Mouse (Mus musculus) midbrain, embryonic 12.5 days (tissue): Measurements from ENCODE around the gene Rb1. TPM values are rescaled to one million over a fixed set of nuclear protein-coding genes. Genes with fewer than 3 reads are reported as not detected.

Experiments
- ATAC-seq: fragments of 200-750 bp; cut with Nextera tagmentation; 2 replicates; pipeline ENCODE4 v1.8.0; 2017; ENCODE audit warnings: low read depth, moderate TSS enrichment, moderate library complexity; ENCODE audit not compliant: low FRiP score
- H3K27ac ChIP-seq: fragments of 300-500 bp; sonication (generic); replicated peaks from 2 replicates; pipeline ENCODE4 v1.5.1; 2016; ENCODE audit warnings: mild to moderate bottlenecking
- H3K27me3 ChIP-seq: fragments of 300-500 bp; sonication (generic); 2 replicates; pipeline ENCODE4 v1.6.1; 2016; ENCODE audit warnings: mild to moderate bottlenecking
- H3K36me3 ChIP-seq: fragments of 300-500 bp; sonication (generic); 2 replicates; pipeline ENCODE4 v1.6.1; 2016
- H3K4me1 ChIP-seq: fragments of 300-500 bp; sonication (generic); 2 replicates; pipeline ENCODE4 v1.6.1; 2016
- H3K4me2 ChIP-seq: fragments of 300-500 bp; sonication (generic); replicated peaks from 2 replicates; pipeline ENCODE4 v1.6.1; 2016; ENCODE audit warnings: mild to moderate bottlenecking, moderate library complexity
- H3K4me3 ChIP-seq: fragments of 300-500 bp; sonication (generic); 2 replicates; pipeline ENCODE4 v1.5.1; 2016; ENCODE audit warnings: mild to moderate bottlenecking
- H3K9ac ChIP-seq: fragments of 300-500 bp; sonication (generic); replicated peaks from 2 replicates; pipeline ENCODE4 v1.6.1; 2016; ENCODE audit warnings: mild to moderate bottlenecking, moderate library complexity
- H3K9me3 ChIP-seq: fragments of 300-500 bp; sonication (generic); 2 replicates; pipeline ENCODE4 v1.6.1; 2016; ENCODE audit warnings: mild to moderate bottlenecking
- WGBS: fragments of 180-500 bp; shearing (Covaris S2); methylation state at CpG from one replicate; pipeline ENCODE4 v1.1.7; 2016; 5-methylcytosine and 5-hydroxymethylcytosine counted together
- polyA plus RNA-seq: library from polyadenylated mRNA; unstranded; fragments of >200 nt; fragmentation: Nextera tagmentation; extraction: Ambion mirVana; gene quantifications from 2 replicates; pipeline ENCODE4 v1.2.1, GENCODE M21; 2016

Gene Rb1
- polyA plus RNA-seq, 1 experiment from 2014 or later: 34.0 TPM

GRCm38 (mm10) chr14:73181144-73181543 is 144.5 kb downstream of the Rb1 start:
- whole genome bisulfite sequencing: 80% methylated on average over 2 of the region's 2 CpGs
- Histone ChIP-seq H3K9ac (no peak overlapping the region), H3K4me2 (no peak overlapping the region), H3K36me3 (peaks cover 92% of the 10 kb centered on the region), H3K4me1 (no peaks in the 10 kb centered on the region), H3K27ac (no peak overlapping the region), H3K4me3 (no peak overlapping the region), H3K9me3 (no peaks in the 10 kb centered on the region), H3K27me3 (no peaks in the 10 kb centered on the region)
- ATAC-seq: no peak

DNA sequence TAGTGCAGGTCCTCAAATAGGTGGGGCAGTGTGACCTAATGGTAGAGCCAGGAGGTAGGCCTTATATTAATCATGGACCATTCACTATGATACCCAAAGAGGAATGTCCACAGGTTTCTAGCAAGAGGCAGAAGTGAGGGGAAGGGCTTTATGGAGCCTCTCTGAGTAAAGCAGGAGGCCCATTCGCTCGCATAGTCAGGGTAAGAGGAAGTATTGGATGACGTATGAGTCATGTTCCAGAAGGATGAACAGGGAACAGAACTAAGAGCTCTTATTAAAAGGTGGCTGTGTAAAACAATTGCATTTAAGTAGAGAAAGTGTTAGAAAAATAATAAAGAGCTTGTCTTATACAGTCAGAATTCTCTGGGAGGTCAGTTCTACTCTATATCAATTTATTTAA is 145.0 kb downstream of the Rb1 start:
- Histone ChIP-seq H3K27ac (no peak overlapping the region), H3K27me3 (no peaks in the 10 kb centered on the region), H3K9ac (no peak overlapping the region), H3K36me3 (peaks cover 92% of the 10 kb centered on the region), H3K4me3 (no peak overlapping the region), H3K4me2 (no peak overlapping the region), H3K9me3 (no peaks in the 10 kb centered on the region), H3K4me1 (no peaks in the 10 kb centered on the region)
- 87% methylated on average over 3 of the region's 3 CpGs for WGBS
- ATAC-seq: no peak

DNA sequence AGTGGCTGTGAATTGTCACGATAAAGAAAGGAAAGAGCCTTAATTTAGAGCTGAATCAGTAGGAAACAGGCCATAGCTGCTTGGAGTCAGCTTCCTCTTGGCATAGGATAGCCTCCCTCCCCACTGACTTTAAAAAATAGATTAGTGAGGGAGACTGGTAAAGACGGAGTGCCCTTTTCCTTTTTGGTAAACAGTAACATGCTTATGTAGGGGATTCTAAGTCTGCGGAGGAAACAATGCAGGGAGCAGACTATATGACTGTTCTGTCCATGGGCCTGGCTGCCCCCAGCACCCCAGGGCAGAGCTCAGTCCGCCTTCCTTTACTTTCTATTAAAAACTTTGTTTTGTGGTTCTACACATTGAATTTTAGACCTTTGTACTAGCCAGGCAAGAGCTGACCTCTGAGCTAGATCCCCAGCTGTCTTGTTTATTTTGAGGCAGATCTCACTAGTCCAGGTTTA is 146.4 kb downstream of the Rb1 start:
- H3K27me3 ChIP-seq: no peaks in the 10 kb centered on the region
- 80% methylated on average over 4 of the region's 4 CpGs for WGBS
- H3K9ac ChIP-seq: no peak overlapping the region
- H3K36me3 ChIP-seq: peaks cover 92% of the 10 kb centered on the region
- no peaks in the 10 kb centered on the region; the same call in 1 of the 2 replicates for H3K4me1 ChIP-seq
- no peak for ATAC-seq
- no peak overlapping the region for H3K4me2 ChIP-seq
- H3K9me3 ChIP-seq: no peaks in the 10 kb centered on the region
- H3K27ac ChIP-seq: no peak overlapping the region
- no peak overlapping the region for H3K4me3 ChIP-seq

GRCm38 (mm10) chr14:73177961-73178360 is 147.7 kb downstream of the Rb1 start:
- no peak for ATAC-seq

GRCm38 (mm10) chr14:73176266-73176665 is 149.4 kb downstream of the Rb1 start:
- no peaks in the 10 kb centered on the region for H3K27me3 ChIP-seq
- no peak overlapping the region for H3K4me2 ChIP-seq
- no peak overlapping the region for H3K9ac ChIP-seq
- ATAC-seq: no peak
- H3K36me3 ChIP-seq: peaks cover 95% of the 10 kb centered on the region
- H3K4me1 ChIP-seq: no peaks in the 10 kb centered on the region; the same call in 1 of the 2 replicates
- 95% methylated on average over 5 of the region's 5 CpGs for WGBS
- H3K9me3 ChIP-seq: no peaks in the 10 kb centered on the region
- H3K4me3 ChIP-seq: no peak overlapping the region
- no peak overlapping the region for H3K27ac ChIP-seq

More at GRCm38 (mm10) chr14:73177961-73178360, 147.7 kb downstream of the Rb1 start:
- no peaks in the 10 kb centered on the region for H3K27me3 ChIP-seq
- H3K9ac ChIP-seq: no peak overlapping the region
- no peaks in the 10 kb centered on the region for H3K9me3 ChIP-seq
- peaks cover 96% of the 10 kb centered on the region for H3K36me3 ChIP-seq
- no peak overlapping the region for H3K4me2 ChIP-seq
- WGBS: 86% methylated on average over 11 of the region's 11 CpGs
- no peak overlapping the region for H3K4me3 ChIP-seq
- no peaks in the 10 kb centered on the region; the same call in 1 of the 2 replicates for H3K4me1 ChIP-seq
- no peak overlapping the region for H3K27ac ChIP-seq

DNA sequence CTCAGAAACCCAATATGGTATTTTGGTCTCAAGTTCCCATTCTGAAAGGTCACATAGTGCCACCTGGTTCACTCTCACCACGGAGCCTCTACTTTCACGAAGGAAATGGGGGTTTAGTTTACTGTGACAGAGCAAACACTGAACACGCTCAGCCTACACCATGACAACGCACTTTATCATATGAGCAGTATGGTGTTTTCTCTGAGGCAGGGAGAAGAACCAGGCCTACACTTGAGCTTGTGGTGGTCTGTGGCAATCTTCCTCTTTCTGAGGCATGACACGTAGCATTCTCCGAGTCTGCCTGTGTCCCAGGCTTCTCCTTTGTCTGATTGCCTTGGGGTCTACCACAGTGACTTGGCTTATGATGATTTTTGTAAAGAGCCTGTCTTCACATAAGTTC is 149.8 kb downstream of the Rb1 start:
- H3K4me1 ChIP-seq: no peaks in the 10 kb centered on the region; the same call in 1 of the 2 replicates
- H3K27ac ChIP-seq: no peak overlapping the region
- H3K4me3 ChIP-seq: no peak overlapping the region
- H3K36me3 ChIP-seq: peaks cover 96% of the 10 kb centered on the region
- no peak for ATAC-seq
- H3K9ac ChIP-seq: no peak overlapping the region
- no peak overlapping the region for H3K4me2 ChIP-seq
- H3K9me3 ChIP-seq: no peaks in the 10 kb centered on the region
- 92% methylated on average over 6 of the region's 6 CpGs for WGBS
- H3K27me3 ChIP-seq: no peaks in the 10 kb centered on the region

- ATAC-seq: no peak
- WGBS: 79% methylated on average over 1 of the region's 1 CpGs
- Histone ChIP-seq H3K9ac (no peak overlapping the region), H3K36me3 (peaks cover 97% of the 10 kb centered on the region), H3K27ac (no peak overlapping the region), H3K4me1 (no peaks in the 10 kb centered on the region; the same call in 1 of the 2 replicates), H3K4me3 (no peak overlapping the region), H3K4me2 (no peak overlapping the region), H3K27me3 (no peaks in the 10 kb centered on the region), H3K9me3 (no peaks in the 10 kb centered on the region)
These were observed 150.6 kb downstream of the Rb1 start for GRCm38 (mm10) chr14:73175031-73175430.

- Histone ChIP-seq H3K4me2 (no peak overlapping the region), H3K9ac (no peak overlapping the region), H3K27ac (no peak overlapping the region), H3K36me3 (peaks cover 97% of the 10 kb centered on the region), H3K9me3 (no peaks in the 10 kb centered on the region), H3K27me3 (no peaks in the 10 kb centered on the region), H3K4me3 (no peak overlapping the region), H3K4me1 (no peaks in the 10 kb centered on the region; the same call in 1 of the 2 replicates)
- ATAC-seq: no peak
- 91% methylated on average over 7 of the region's 7 CpGs for WGBS
These were observed 151.3 kb downstream of the Rb1 start for GRCm38 (mm10) chr14:73174091-73174995.

- Histone ChIP-seq H3K9ac (no peak overlapping the region), H3K27ac (no peak overlapping the region), H3K27me3 (no peaks in the 10 kb centered on the region), H3K4me3 (no peak overlapping the region), H3K9me3 (no peaks in the 10 kb centered on the region), H3K4me2 (no peak overlapping the region), H3K4me1 (no peaks in the 10 kb centered on the region; the same call in 1 of the 2 replicates), H3K36me3 (peaks cover 93% of the 10 kb centered on the region)
- ATAC-seq: no peak
- 94% methylated on average over 11 of the region's 11 CpGs for WGBS
These were observed 152.0 kb downstream of the Rb1 start for GRCm38 (mm10) chr14:73173662-73174061.

- Histone ChIP-seq H3K9me3 (no peaks in the 10 kb centered on the region), H3K27ac (no peak overlapping the region), H3K4me1 (no peaks in the 10 kb centered on the region; the same call in 1 of the 2 replicates), H3K4me2 (no peak overlapping the region), H3K27me3 (no peaks in the 10 kb centered on the region), H3K36me3 (peaks cover 93% of the 10 kb centered on the region), H3K4me3 (no peak overlapping the region), H3K9ac (no peak overlapping the region)
- WGBS: 46% methylated on average over 12 of the region's 12 CpGs
- no peak for ATAC-seq
These were observed 153.2 kb downstream of the Rb1 start for GRCm38 (mm10) chr14:73172196-73173011.

DNA sequence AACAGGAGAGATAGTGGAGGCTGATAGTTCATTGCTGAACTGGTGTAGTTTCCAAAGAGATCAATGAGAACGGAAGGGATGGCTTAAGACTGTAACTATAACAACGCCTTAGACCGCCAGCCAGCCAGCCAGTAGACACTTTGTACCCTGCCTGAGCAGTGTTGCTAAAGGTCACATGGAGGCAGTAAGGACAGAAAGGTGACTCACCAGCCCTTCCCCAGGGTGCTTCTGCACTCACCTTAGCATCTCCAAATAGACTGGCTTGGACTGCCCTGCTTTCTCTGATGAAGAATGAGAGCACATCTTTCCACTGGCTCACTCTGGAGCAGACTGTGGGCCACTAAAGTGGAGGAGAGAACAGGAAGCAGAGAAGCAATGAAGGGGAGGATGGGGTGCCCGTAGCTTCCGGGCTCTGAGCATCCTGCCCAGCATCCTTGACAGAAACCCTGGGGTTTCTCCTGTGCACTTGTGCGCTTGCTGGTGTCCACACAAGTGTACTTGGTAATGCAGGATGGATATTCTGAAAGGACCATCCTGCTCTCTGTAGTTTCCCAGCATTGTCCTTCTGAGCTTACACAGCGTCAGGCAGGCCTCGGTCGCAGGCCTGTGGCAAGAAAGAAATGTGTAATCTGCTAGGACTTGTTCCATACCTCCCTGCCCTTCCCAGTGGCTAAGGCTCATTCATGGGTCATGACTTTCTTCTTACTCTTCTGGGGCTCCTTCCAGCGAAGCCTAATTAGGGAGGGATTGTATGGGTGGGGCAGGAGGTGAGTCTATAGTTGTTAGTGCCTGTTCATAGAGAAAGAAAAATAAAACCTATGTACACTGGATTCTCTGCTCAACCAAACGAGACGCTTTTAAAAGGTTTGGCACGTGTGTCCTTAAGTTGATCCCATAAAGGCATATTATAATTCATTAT is 155.4 kb downstream of the Rb1 start:
- no peak for ATAC-seq
- Histone ChIP-seq H3K4me1 (no peaks in the 10 kb centered on the region; the same call in 1 of the 2 replicates), H3K27me3 (no peaks in the 10 kb centered on the region), H3K27ac (no peak overlapping the region), H3K4me2 (no peak overlapping the region), H3K9me3 (no peaks in the 10 kb centered on the region), H3K4me3 (no peak overlapping the region), H3K36me3 (peaks cover 90% of the 10 kb centered on the region), H3K9ac (no peak overlapping the region)
- 87% methylated on average over 13 of the region's 13 CpGs for WGBS
